Mouse (Mus musculus): ENCODE data around the gene Mafk.

DNA sequence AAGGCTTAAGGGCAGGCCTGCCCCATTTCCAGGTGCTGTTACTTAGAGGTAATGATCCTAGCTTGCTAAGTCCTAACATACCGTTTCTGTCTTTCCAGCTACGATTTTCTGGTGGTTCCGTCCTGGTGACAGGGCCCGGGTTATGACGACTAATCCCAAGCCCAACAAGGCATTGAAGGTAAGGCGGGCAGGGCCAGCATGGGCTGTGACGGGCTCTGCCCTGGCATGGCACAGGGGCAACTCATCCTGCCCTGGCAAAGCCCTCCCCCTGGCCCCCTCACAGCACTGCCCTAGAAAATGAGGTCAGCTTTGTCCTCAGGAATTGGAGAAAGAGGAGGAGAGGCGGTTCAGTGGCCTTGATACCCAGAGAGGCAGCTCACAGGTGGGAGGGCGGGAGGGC, 7.7 kb downstream of the Mafk start:
- no peak for TF ChIP-seq CTCF (IDR thresholded peaks at IDR 0.05; ENCODE audit: control insufficient read depth, insufficient read depth, insufficient replicate concordance, low read depth, low read length)
- no peak for TF ChIP-seq POLR2A (IDR thresholded peaks at IDR 0.05; ENCODE audit: control insufficient read depth, low read depth, low read length)

Data from testis, adult 2 months (tissue).